Mouse (Mus musculus) myocyte (in vitro differentiated cells): ENCODE results near the gene Polrmt.

Experiments used
- E2F4 ChIP-seq: IDR thresholded peaks from one replicate; pipeline ENCODE4 v1.6.1; 2011; ENCODE audit warnings: mild to moderate bottlenecking, control low read depth, moderate library complexity; ENCODE audit not compliant: insufficient read depth
- MAX ChIP-seq: IDR thresholded peaks from one replicate; pipeline ENCODE4 v1.6.1; 2011; ENCODE audit warnings: low read depth, mild to moderate bottlenecking, control low read depth
- MYOD1 ChIP-seq, 3 experiments: IDR thresholded peaks; one replicate each; pipeline ENCODE4 v1.6.1; 2011; ENCODE audit warnings: control low read depth in 2 of 3, low read depth in 2 of 3, mild to moderate bottlenecking in 2 of 3, moderate library complexity in 1 of 3; ENCODE audit not compliant: insufficient read length in 2 of 3, control insufficient read depth in 1 of 3
- MYOG ChIP-seq, 3 experiments: IDR thresholded peaks; one replicate each; pipeline ENCODE4 v1.6.1; 2011; ENCODE audit warnings: control low read depth in 2 of 3, low read depth in 2 of 3, mild to moderate bottlenecking in 2 of 3; ENCODE audit not compliant: insufficient read length in 2 of 3, control insufficient read depth in 1 of 3, insufficient read depth in 1 of 3
- POLR2A ChIP-seq: IDR thresholded peaks from one replicate; pipeline ENCODE4 v1.6.1; 2011; ENCODE audit warnings: low read depth, mild to moderate bottlenecking, control low read depth, moderate library complexity; ENCODE audit not compliant: insufficient read length
- POLR2AphosphoS2 ChIP-seq: IDR thresholded peaks from one replicate; pipeline ENCODE4 v1.6.1; 2011; ENCODE audit warnings: low read depth, control low read depth; ENCODE audit not compliant: insufficient read length
- SRF ChIP-seq: IDR thresholded peaks from one replicate; pipeline ENCODE4 v1.6.1; 2011; ENCODE audit warnings: low read depth; ENCODE audit not compliant: control insufficient read depth, insufficient read length
- TCF12 ChIP-seq: IDR thresholded peaks from one replicate; pipeline ENCODE4 v1.6.1; 2011; ENCODE audit warnings: mild to moderate bottlenecking, control low read depth; ENCODE audit not compliant: poor library complexity, insufficient read depth, severe bottlenecking
- USF1 ChIP-seq: IDR thresholded peaks from one replicate; pipeline ENCODE4 v1.6.1; 2011; ENCODE audit warnings: low read depth, mild to moderate bottlenecking, control low read depth, moderate library complexity

- TF ChIP-seq E2F4 (no peak), POLR2AphosphoS2 (no peak), USF1 (no peak), POLR2A (no peak), TCF12 (no peak), MYOD1 (IDR thresholded peaks at IDR 0.05; ENCODE audit: control insufficient read depth in 1 of 3, insufficient read length in 2 of 3, low read depth in 2 of 3) (peak in 1 of 3 experiments; percentile 69), MAX (no peak), MYOG (IDR thresholded peaks at IDR 0.05; ENCODE audit: control insufficient read depth in 1 of 3, insufficient read depth in 1 of 3, insufficient read length in 2 of 3, low read depth in 2 of 3) (peak in 1 of 3 experiments; percentile 89), SRF (no peak)
Measured at GRCm38 (mm10) chr10:79707162-79707561, 39.2 kb downstream of the Polrmt start.
